Mouse (Mus musculus) brain, embryonic 14.5 days (tissue): ENCODE results near the gene Rpp40. TPM values are rescaled to one million over a fixed set of nuclear protein-coding genes. Genes with fewer than 3 reads are reported as not detected.
A peak's percentile ranks its signal among the peaks of the same experiment; 100 is the strongest.

Source experiments
- DNase-seq: peaks from one replicate; pipeline ENCODE4 v3.0.0-alpha.2; 2011; ENCODE audit warnings: low read depth
- CTCF ChIP-seq: fragments of 200-500 bp; IDR thresholded peaks from 2 replicates; pipeline ENCODE4 v1.5.1; 2012; ENCODE audit warnings: inconsistent platforms, mild to moderate bottlenecking, moderate library complexity, borderline replicate concordance; ENCODE audit not compliant: insufficient read depth, insufficient read length; ENCODE audit errors: extremely low read depth
- POLR2A ChIP-seq: fragments of 200-500 bp; IDR thresholded peaks from 2 replicates; pipeline ENCODE4 v1.6.1; 2012; ENCODE audit warnings: mild to moderate bottlenecking, inconsistent platforms, borderline replicate concordance; ENCODE audit not compliant: poor library complexity, insufficient read depth, insufficient read length, severe bottlenecking; ENCODE audit errors: extremely low read depth
- polyA plus RNA-seq: library from polyadenylated mRNA; depleted of rRNA; stranded (reverse); fragments of >200 nt; gene quantifications from 2 replicates; pipeline ENCODE4 v1.2.3, GENCODE M21; 2012; rRNA removed

The Rpp40 gene
- 4.2 and 5.3 TPM in 2 replicates for polyA plus RNA-seq

- TF ChIP-seq POLR2A (no peak), CTCF (no peak)
- peak; percentile 98 for DNase-seq
These were observed at the start of gene Rpp40 for GRCm38 (mm10) chr13:35905879-35906481. Rpp40 (minus strand) TSS chr13:35906359.

- no peak for DNase-seq
These were observed 43.8 kb upstream of the Rpp40 start for GRCm38 (mm10) chr13:35949814-35950455.

GRCm38 (mm10) chr13:35947354-35948000, 41.3 kb upstream of the Rpp40 start:
- peak; percentile 90 for DNase-seq
- TF ChIP-seq POLR2A (no peak), CTCF (peak; percentile 90)

More at GRCm38 (mm10) chr13:35949814-35950455, 43.8 kb upstream of the Rpp40 start:
- TF ChIP-seq CTCF (no peak), POLR2A (no peak)

- DNase-seq: no peak
- TF ChIP-seq POLR2A (no peak), CTCF (no peak)
These were observed 40.6 kb upstream of the Rpp40 start for GRCm38 (mm10) chr13:35946659-35947353.

- TF ChIP-seq CTCF (no peak), POLR2A (no peak)
These were observed 34.8 kb upstream of the Rpp40 start for GRCm38 (mm10) chr13:35940934-35941333.

GRCm38 (mm10) chr13:35939871-35940665, 33.9 kb upstream of the Rpp40 start:
- no peak for DNase-seq
- TF ChIP-seq POLR2A (no peak), CTCF (no peak)

More at GRCm38 (mm10) chr13:35940934-35941333, 34.8 kb upstream of the Rpp40 start:
- no peak for DNase-seq

- TF ChIP-seq POLR2A: no peak
- TF ChIP-seq CTCF: no peak
- DNase-seq: peak; percentile 49
These were observed 31.8 kb upstream of the Rpp40 start for GRCm38 (mm10) chr13:35937991-35938390.

- TF ChIP-seq CTCF (no peak), POLR2A (no peak)
- DNase-seq: no peak
These were observed 5.3 kb upstream of the Rpp40 start for GRCm38 (mm10) chr13:35911476-35911875.

GRCm38 (mm10) chr13:35905378-35905777, 781 bp downstream of the Rpp40 start:
- TF ChIP-seq POLR2A (no peak), CTCF (no peak)
- no peak for DNase-seq

GRCm38 (mm10) chr13:35892866-35893265, 13.3 kb downstream of the Rpp40 start:
- no peak for TF ChIP-seq POLR2A
- TF ChIP-seq CTCF: no peak
- DNase-seq: no peak
